Mouse (Mus musculus): ENCODE measurements at regions not wholly inside any gene's neighbourhood (a gene's known extent, or its start where the extent isn't known, plus 50 kb on each side); places are given as distances from the start of the nearest gene placed in this dataset.

- TF ChIP-seq POLR2A (IDR thresholded peaks at IDR 0.05; ENCODE audit: insufficient read depth, low read depth, low read length) = no peak
- TF ChIP-seq CTCF (IDR thresholded peaks at IDR 0.05) = no peak
Observed at GRCm38 (mm10) chr8:117894861-117895260, 93.1 kb upstream of the Mphosph6 start.

Measured in heart, adult 2 months (tissue).